Mouse (Mus musculus): ENCODE measurements around the gene Rsrp1. TPM values are rescaled to one million over a fixed set of nuclear protein-coding genes. Genes with fewer than 3 reads are reported as not detected.

The Rsrp1 gene
- total and polyA plus RNA-seq, 2 experiments: 200 to 403 TPM

DNA sequence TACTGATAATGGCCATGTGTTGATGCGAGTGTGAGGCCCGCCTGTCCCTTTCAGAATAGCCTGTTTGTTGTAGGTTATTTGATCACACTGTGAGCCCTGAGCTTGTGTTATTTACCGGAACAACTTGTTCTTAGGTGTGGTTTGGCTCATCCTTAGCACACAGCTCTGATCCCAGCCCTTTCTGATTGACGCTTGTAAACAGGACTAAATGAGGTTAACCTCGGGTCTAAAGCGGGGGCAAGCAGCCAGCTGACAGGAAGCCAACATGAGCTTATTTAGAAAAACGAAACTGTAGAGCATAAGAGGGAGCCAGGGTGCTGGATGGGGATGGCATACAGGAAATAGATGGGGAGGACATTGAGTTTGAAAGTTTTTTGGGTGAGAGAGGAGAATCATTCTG lies 5.0 kb upstream of the Rsrp1 start:
- Histone ChIP-seq H3K4me3 (ENCODE audit: insufficient read depth, low read depth, low read length) (peak overlapping the region; percentile 49), H3K27ac (replicated peaks; ENCODE audit: insufficient read depth, low read depth, low read length) (peak overlapping the region; percentile 80), H3K27me3 (ENCODE audit: control insufficient read depth, insufficient read depth, low read length) (no peaks in the 10 kb centered on the region), H3K4me1 (ENCODE audit: control insufficient read depth, insufficient read depth, low read length) (peaks cover 10% of the 10 kb centered on the region; the same call in 1 of the 2 replicates), H3K79me2 (ENCODE audit: control insufficient read depth, insufficient read depth, low read length) (0 out of 2 replicates have a peak, but pooled peaks cover under 1% of the 10 kb centered on the region), H3K36me3 (ENCODE audit: control insufficient read depth, insufficient read depth, low read length) (no peaks in the 10 kb centered on the region), H3K9ac (ENCODE audit: low read depth, low read length) (peak overlapping the region; percentile 61)
- under 1% methylated on average over 7 of the region's 7 CpGs for WGBS
- no peak for TF ChIP-seq CTCF (IDR thresholded peaks at IDR 0.05; ENCODE audit: low read depth, low read length)
- TF ChIP-seq POLR2A (IDR thresholded peaks at IDR 0.05; ENCODE audit: extremely low read depth, insufficient read depth, low read length): no peak
- peak; percentile 100 for DNase-seq (ENCODE audit: extremely low read depth, low read depth, low spot score)

DNA sequence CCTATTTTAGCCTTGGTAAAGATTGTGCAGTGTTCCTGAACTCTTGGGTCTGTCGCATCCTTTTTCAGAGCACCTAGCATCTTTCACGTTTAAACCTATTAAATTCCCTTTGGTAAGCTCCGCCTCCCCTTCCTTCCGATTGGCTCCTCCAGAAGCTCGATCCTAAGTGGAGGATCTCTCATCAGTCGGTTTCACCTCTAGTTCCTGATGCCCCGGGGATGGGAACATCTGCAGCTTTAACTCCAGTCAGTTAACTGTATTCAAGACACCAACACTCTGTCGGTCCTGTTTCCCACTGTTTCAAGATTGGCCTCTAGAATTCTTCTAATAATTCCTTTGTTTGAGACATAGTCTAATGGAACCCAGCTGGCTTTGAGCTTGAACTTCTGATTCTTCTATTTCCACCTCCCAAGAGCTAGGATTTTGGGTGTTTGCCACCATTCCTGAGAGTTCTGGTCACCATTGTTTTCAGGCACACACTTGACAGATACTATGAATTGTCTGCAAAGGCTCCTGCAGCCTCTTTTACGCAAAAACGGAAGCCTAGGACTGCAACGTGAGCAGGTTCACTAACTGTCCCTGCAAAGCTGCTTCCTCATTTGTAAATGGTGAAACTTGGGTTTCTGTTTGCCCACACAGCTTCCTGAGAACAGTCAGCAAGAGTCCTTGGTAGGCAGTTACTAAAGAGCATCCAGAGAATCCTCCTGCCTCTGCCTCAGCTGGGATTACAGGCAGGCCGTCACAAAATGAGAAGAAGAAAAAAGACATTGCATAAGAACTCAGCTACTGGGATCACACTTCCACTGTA lies 3.5 kb upstream of the Rsrp1 start:
- no peak for TF ChIP-seq CTCF (IDR thresholded peaks at IDR 0.05; ENCODE audit: low read depth, low read length)
- TF ChIP-seq POLR2A (IDR thresholded peaks at IDR 0.05; ENCODE audit: extremely low read depth, insufficient read depth, low read length): no peak
- Histone ChIP-seq H3K27ac (replicated peaks; ENCODE audit: insufficient read depth, low read depth, low read length) (no peak overlapping the region), H3K27me3 (ENCODE audit: control insufficient read depth, insufficient read depth, low read length) (no peaks in the 10 kb centered on the region), H3K4me1 (ENCODE audit: control insufficient read depth, insufficient read depth, low read length) (peaks cover 10% of the 10 kb centered on the region; the same call in 1 of the 2 replicates), H3K36me3 (ENCODE audit: control insufficient read depth, insufficient read depth, low read length) (peaks cover 4% of the 10 kb centered on the region), H3K4me3 (ENCODE audit: insufficient read depth, low read depth, low read length) (no peak overlapping the region), H3K79me2 (ENCODE audit: control insufficient read depth, insufficient read depth, low read length) (peaks cover 10% of the 10 kb centered on the region), H3K9ac (ENCODE audit: low read depth, low read length) (no peak overlapping the region)
- 60% methylated on average over 12 of the region's 12 CpGs for WGBS
- DNase-seq (ENCODE audit: extremely low read depth, low read depth, low spot score): peak; percentile 53

- Histone ChIP-seq H3K4me1 (ENCODE audit: control insufficient read depth, insufficient read depth, low read length) (peaks cover 7% of the 10 kb centered on the region; the same call in 1 of the 2 replicates), H3K27me3 (ENCODE audit: control insufficient read depth, insufficient read depth, low read length) (no peaks in the 10 kb centered on the region), H3K9ac (ENCODE audit: low read depth, low read length) (no peak overlapping the region), H3K27ac (replicated peaks; ENCODE audit: insufficient read depth, low read depth, low read length) (no peak overlapping the region), H3K4me3 (ENCODE audit: insufficient read depth, low read depth, low read length) (no peak overlapping the region), H3K36me3 (ENCODE audit: control insufficient read depth, insufficient read depth, low read length) (peaks cover 10% of the 10 kb centered on the region), H3K79me2 (ENCODE audit: control insufficient read depth, insufficient read depth, low read length) (peaks cover 10% of the 10 kb centered on the region)
- 96% methylated on average over 6 of the region's 6 CpGs for WGBS
- no peak for DNase-seq (ENCODE audit: extremely low read depth, low read depth, low spot score)
- no peak for TF ChIP-seq POLR2A (IDR thresholded peaks at IDR 0.05; ENCODE audit: extremely low read depth, insufficient read depth, low read length)
Observed at GRCm38 (mm10) chr4:134920631-134921030, 2.8 kb upstream of the Rsrp1 start.

DNA sequence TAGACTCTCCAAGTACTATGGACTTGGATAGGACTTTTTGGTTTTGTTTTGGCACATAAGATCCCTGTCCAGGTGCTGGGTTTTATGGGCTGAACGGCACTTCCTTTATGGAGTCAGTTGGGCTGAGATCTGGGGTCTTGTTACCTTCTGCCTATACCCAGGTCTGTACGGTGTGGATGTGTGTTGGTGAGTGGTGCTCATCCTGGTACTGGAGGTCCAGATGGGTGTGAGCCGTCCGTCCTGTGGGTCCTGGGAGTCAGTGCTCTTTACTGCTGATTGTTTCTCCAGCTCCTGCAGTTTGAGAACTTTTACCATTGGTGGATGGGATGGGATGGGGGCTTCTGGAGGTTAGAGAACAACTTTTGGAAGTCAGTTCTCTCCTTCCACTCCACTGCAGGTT lies 1.7 kb upstream of the Rsrp1 start:
- no peak for DNase-seq (ENCODE audit: extremely low read depth, low read depth, low spot score)
- no peak for TF ChIP-seq CTCF (IDR thresholded peaks at IDR 0.05; ENCODE audit: low read depth, low read length)
- peaks cover 20% of the 10 kb centered on the region for H3K36me3 ChIP-seq (ENCODE audit: control insufficient read depth, insufficient read depth, low read length)
- H3K27me3 ChIP-seq (ENCODE audit: control insufficient read depth, insufficient read depth, low read length): no peaks in the 10 kb centered on the region
- H3K79me2 ChIP-seq (ENCODE audit: control insufficient read depth, insufficient read depth, low read length): peaks cover 10% of the 10 kb centered on the region
- WGBS: 97% methylated on average over 4 of the region's 4 CpGs
- peak overlapping the region; percentile 8 for H3K27ac ChIP-seq (replicated peaks; ENCODE audit: insufficient read depth, low read depth, low read length)
- H3K4me1 ChIP-seq (ENCODE audit: control insufficient read depth, insufficient read depth, low read length): peaks cover 9% of the 10 kb centered on the region; the same call in 1 of the 2 replicates
- H3K4me3 ChIP-seq (ENCODE audit: insufficient read depth, low read depth, low read length): no peak overlapping the region
- no peak overlapping the region for H3K9ac ChIP-seq (ENCODE audit: low read depth, low read length)

DNA sequence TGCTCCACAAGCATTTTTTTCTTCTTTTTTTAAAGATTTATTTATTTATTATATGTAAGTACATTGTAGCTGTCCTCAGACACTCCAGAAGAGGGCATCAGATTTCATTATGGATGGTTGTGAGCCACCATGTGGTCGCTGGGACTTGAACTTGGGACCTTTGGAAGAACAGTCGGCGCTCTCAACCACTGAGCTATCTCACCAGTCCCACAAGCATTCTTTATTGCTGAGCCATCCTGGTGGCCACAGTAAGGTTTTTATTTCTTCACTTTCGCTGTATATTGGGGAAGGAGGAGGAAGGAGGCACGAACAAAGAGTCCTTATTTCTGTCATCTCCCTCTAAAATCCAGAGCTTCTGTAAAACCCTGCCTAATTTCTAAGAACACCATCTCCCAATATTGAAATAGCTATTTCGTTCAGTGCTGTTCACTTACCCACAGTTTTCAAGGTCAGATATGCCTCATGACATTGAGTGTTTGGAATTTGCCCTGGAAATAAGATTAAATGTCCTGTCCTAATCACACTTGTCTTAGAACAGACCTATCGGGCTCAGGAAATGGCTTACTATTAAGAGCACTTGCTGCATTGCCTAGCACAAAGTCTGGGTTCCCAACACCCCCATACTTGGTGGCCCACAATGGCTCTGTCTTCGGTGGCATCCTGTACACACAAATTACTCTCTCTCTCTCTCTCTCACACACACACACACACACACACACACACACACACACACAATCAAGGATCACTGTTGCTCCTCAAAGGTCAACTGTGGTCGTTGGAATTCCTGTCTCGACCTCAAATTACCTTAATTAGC lies 1.1 kb upstream of the Rsrp1 start:
- Histone ChIP-seq H3K36me3 (ENCODE audit: control insufficient read depth, insufficient read depth, low read length) (peaks cover 25% of the 10 kb centered on the region), H3K27me3 (ENCODE audit: control insufficient read depth, insufficient read depth, low read length) (no peaks in the 10 kb centered on the region), H3K4me1 (ENCODE audit: control insufficient read depth, insufficient read depth, low read length) (peaks cover 7% of the 10 kb centered on the region; the same call in 1 of the 2 replicates), H3K79me2 (ENCODE audit: control insufficient read depth, insufficient read depth, low read length) (peaks cover 10% of the 10 kb centered on the region), H3K27ac (replicated peaks; ENCODE audit: insufficient read depth, low read depth, low read length) (peak overlapping the region; percentile 83), H3K4me3 (ENCODE audit: insufficient read depth, low read depth, low read length) (peak overlapping the region; percentile 42), H3K9ac (ENCODE audit: low read depth, low read length) (peak overlapping the region; percentile 44)
- DNase-seq (ENCODE audit: extremely low read depth, low read depth, low spot score): peak; percentile 69
- WGBS: 34% methylated on average over 10 of the region's 10 CpGs
- TF ChIP-seq CTCF (IDR thresholded peaks at IDR 0.05; ENCODE audit: low read depth, low read length): no peak
- TF ChIP-seq POLR2A (IDR thresholded peaks at IDR 0.05; ENCODE audit: extremely low read depth, insufficient read depth, low read length): no peak
